Mouse (Mus musculus) bone marrow macrophage, adult 2 months (primary cell): Measurements from ENCODE around the gene Fbl.

ENCODE experiments used
- CTCF ChIP-seq: IDR thresholded peaks from 2 replicates; pipeline ENCODE4 v1.5.1; 2012; ENCODE audit warnings: low read depth, mild to moderate bottlenecking, low read length, moderate library complexity
- POLR2A ChIP-seq: IDR thresholded peaks from 2 replicates; pipeline ENCODE4 v1.6.1; 2012; ENCODE audit warnings: mild to moderate bottlenecking, low read depth, low read length, borderline replicate concordance

- no peak for TF ChIP-seq POLR2A
- TF ChIP-seq CTCF: no peak
Observed at GRCm38 (mm10) chr7:28181376-28181775, 11.9 kb downstream of the Fbl start.
